Mouse (Mus musculus): ENCODE measurements around the gene Hrg.
"Not testable (repeated sequence)": the region's sequence is repeated elsewhere in the genome, so short reads cannot be mapped to it uniquely, and the experiment has no call there.

Hrg gene

DNA sequence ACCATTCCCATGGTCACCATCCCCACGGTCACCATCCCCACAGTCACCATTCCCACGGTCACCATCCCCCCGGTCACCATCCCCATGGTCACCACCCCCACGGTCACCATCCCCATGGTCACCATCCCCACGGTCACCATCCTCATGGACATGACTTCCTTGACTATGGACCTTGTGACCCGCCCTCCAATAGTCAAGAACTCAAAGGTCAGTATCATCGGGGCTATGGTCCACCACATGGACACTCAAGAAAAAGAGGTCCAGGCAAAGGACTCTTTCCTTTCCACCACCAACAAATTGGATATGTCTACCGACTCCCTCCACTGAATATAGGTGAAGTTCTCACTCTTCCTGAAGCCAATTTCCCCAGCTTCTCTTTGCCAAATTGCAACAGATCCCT, 10.2 kb downstream of the Hrg start:
- DNase-seq (ENCODE audit: low spot score) = no peak

DNA sequence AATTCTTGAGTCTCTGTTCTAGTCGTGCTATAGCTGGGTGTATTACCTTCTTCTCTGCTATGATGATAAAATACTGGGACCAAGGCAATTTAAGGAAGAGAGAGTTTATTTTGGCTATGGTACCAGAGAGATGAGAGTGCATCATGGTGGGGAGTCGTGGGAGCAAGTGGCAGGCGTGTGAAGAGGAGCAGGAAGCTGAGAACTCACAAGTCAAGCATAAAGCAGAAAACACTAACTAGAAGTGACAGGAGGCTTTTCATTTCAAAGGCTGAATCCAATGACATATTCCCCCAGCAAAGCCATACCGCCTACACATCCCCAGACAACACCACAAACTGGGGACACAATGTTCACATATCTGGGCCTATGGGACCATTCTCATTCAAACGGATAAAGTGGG, 11.4 kb downstream of the Hrg start:
- DNase-seq (ENCODE audit: low spot score) = no peak

DNA sequence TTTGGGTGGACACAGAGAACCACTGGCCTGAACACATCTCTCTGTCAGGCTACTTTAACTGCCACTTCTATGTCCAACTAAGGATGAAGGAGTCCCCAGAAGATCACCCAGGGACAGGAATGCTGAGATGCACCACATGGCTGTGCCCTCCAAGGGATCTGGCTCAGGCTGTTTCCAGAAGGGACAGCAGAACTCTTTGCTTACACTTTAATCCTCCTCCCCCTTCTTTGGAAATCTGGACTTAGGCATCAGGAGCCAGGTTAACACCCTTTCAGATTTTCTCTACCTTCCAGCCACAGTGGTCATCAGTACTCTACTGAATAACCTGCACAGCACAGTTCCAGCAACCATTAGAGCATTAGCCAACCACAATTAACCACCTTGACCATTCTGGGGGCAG, 12.4 kb downstream of the Hrg start:
- no peak for DNase-seq (ENCODE audit: low spot score)

DNA sequence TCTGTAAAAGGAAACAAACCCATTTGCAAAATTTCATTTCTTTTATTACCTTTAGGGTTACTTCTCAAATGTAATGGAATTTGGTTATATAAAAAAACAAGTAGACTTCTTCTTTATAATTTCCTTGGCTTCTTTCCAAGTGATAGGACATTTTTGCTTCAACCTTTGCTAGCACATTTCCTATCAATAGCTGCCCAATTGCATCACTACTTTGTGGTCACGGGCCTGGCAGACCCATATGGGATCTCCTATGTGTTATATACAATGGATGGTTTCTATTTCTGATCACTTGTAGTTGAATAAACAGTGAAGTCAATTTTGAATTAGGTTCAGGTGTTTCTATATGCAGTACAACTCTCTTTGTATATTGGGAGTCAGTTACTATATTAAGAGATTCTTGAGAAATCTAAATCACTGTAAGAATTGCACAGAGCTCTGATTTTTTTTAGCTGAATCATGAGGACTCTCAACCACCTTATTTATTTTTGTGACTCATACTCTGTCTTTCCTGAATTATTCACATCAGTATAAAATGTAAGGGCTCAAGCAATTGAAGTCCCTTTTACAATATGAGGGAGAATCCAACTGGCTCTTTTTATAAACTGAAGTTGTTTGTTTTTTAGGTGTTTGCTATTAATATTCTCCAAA, 16.6 kb downstream of the Hrg start:
- DNase-seq (ENCODE audit: low spot score) = no peak

DNA sequence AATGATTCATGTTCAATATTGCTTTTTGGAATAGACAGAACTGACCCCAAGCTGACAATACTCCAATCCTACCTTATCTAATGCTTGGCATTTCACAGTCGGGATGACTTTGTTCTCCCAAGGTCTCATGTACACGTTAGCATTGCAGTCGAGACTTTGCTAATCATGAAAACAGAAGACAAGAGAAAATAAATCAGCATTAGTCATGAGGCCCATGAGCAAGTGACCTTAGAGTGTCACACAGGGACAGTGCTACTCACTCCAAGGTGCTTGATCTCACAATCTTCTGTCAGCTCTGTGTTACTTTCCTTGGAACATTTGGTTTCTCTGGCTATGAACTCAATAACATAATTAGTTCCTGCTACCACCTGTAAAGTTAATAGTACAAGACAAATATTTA, 46.1 kb downstream of the Hrg start:
- DNase-seq (ENCODE audit: low spot score) = not testable (repeated sequence)
